Mouse (Mus musculus) heart, embryonic 12.5 days (tissue): Measurements from ENCODE around the gene Miox. TPM values are rescaled to one million over a fixed set of nuclear protein-coding genes. Genes with fewer than 3 reads are reported as not detected.

Experiments used
- ATAC-seq: fragments of 200-750 bp; cut with Nextera tagmentation; 2 replicates; pipeline ENCODE4 v1.8.0; 2017; ENCODE audit warnings: moderate TSS enrichment, moderate library complexity; ENCODE audit not compliant: insufficient number of reproducible peaks, low FRiP score
- H3K27ac ChIP-seq: fragments of 300-500 bp; sonication (generic); 2 replicates; pipeline ENCODE4 v1.5.1; 2016; ENCODE audit warnings: mild to moderate bottlenecking, moderate library complexity; ENCODE audit not compliant: poor library complexity, severe bottlenecking
- H3K27me3 ChIP-seq: fragments of 300-500 bp; sonication (generic); replicated peaks from 2 replicates; pipeline ENCODE4 v1.6.1; 2016; ENCODE audit warnings: mild to moderate bottlenecking, moderate library complexity
- H3K36me3 ChIP-seq: fragments of 300-500 bp; sonication (generic); 2 replicates; pipeline ENCODE4 v1.6.1; 2016; ENCODE audit warnings: mild to moderate bottlenecking, moderate library complexity
- H3K4me1 ChIP-seq: fragments of 300-500 bp; sonication (generic); replicated peaks from 2 replicates; pipeline ENCODE4 v1.6.1; 2016; ENCODE audit warnings: mild to moderate bottlenecking
- H3K4me2 ChIP-seq: fragments of 300-500 bp; sonication (generic); 2 replicates; pipeline ENCODE4 v1.6.1; 2016; ENCODE audit warnings: mild to moderate bottlenecking, moderate library complexity
- H3K4me3 ChIP-seq: fragments of 300-500 bp; sonication (generic); 2 replicates; pipeline ENCODE4 v1.5.1; 2016; ENCODE audit warnings: mild to moderate bottlenecking
- H3K9ac ChIP-seq: fragments of 300-500 bp; sonication (generic); 2 replicates; pipeline ENCODE4 v1.6.1; 2016; ENCODE audit warnings: mild to moderate bottlenecking, moderate library complexity
- H3K9me3 ChIP-seq: fragments of 300-500 bp; sonication (generic); replicated peaks from 2 replicates; pipeline ENCODE4 v1.6.1; 2016; ENCODE audit warnings: mild to moderate bottlenecking, moderate library complexity
- WGBS: fragments of 180-500 bp; shearing (Covaris S2); methylation state at CpG from one replicate; pipeline ENCODE4 v1.1.7; 2016; 5-methylcytosine and 5-hydroxymethylcytosine counted together
- polyA plus RNA-seq: library from polyadenylated mRNA; unstranded; fragments of >200 nt; fragmentation: Nextera tagmentation; extraction: Ambion mirVana; gene quantifications from 2 replicates; pipeline ENCODE4 v1.2.1, GENCODE M21; 2016

Miox gene
- not detected in 2 replicates for polyA plus RNA-seq

DNA sequence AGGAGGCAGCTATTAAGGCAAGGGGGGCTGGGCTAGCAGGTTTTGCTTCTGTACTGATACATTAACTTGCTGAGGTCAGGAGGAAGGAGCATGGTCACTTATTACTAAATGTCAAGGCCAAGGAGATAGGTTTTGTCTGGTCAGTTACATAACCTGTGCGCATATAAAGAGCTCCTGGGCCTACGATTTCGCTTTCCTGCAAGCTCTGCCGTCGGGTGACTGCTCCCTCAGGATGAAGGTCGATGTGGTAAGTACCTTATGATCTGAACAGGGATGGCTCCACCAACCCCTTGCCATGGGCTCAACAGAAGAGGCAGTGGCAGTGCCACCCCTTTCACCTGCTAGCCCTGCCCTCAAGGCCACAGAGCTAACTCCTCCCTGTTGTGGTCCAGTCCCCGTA, at the start of gene Miox:
Gene Miox, plus strand, starts transcription at position 128 of the 400 bp plus-strand sequence.
- ATAC-seq = no peak
- Histone ChIP-seq H3K27ac (no peak within 1 kb of the TSS), H3K9ac (no peak within 1 kb of the TSS), H3K4me1 (no peaks in the 10 kb centered on the region), H3K4me3 (no peak within 1 kb of the TSS), H3K9me3 (0 out of 2 replicates have a peak, but pooled peaks cover 3% of the 10 kb centered on the region), H3K4me2 (no peak within 1 kb of the TSS), H3K36me3 (no peaks in the 10 kb centered on the region), H3K27me3 (no peaks in the 10 kb centered on the region)
- 86% methylated on average over 7 of the region's 7 CpGs for WGBS

GRCm38 (mm10) chr15:89285004-89285403, 49.2 kb upstream of the Miox start:
- H3K27ac ChIP-seq = no peak overlapping the region
- peaks cover 91% of the 10 kb centered on the region for H3K36me3 ChIP-seq
- no peak overlapping the region for H3K9ac ChIP-seq
- no peaks in the 10 kb centered on the region for H3K27me3 ChIP-seq
- H3K4me2 ChIP-seq = no peak overlapping the region
- peaks cover 7% of the 10 kb centered on the region; the same call in 1 of the 2 replicates for H3K4me1 ChIP-seq
- H3K9me3 ChIP-seq = no peaks in the 10 kb centered on the region
- ATAC-seq = no peak
- H3K4me3 ChIP-seq = no peak overlapping the region

DNA sequence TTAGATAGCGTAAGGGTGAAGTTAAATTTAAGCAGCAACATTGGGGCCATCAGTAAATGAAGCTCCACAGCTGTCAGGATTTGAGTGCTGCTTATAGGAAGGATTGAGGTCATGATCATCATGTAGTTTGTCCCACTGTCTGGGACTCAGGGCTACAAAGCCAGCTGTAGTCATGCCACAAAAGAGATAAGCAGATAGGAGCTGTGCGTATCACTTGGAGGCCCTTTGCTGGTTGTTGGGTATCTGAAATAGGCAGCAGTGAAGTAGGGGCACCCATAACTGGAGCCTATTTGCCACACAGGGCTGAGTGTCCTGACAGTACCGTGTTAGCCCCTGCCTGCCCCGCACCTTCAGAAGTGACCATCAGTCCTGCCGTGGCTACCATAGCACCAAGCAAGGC, 48.7 kb upstream of the Miox start:
- peaks cover 91% of the 10 kb centered on the region for H3K36me3 ChIP-seq
- H3K4me2 ChIP-seq = no peak overlapping the region
- WGBS = 88% methylated on average over 5 of the region's 5 CpGs
- no peak overlapping the region for H3K27ac ChIP-seq
- H3K4me1 ChIP-seq = peaks cover 7% of the 10 kb centered on the region; the same call in 1 of the 2 replicates
- no peak overlapping the region for H3K9ac ChIP-seq
- no peaks in the 10 kb centered on the region for H3K27me3 ChIP-seq
- H3K4me3 ChIP-seq = no peak overlapping the region
- ATAC-seq = no peak; the same call in 1 of the 2 replicates
- no peaks in the 10 kb centered on the region for H3K9me3 ChIP-seq

DNA sequence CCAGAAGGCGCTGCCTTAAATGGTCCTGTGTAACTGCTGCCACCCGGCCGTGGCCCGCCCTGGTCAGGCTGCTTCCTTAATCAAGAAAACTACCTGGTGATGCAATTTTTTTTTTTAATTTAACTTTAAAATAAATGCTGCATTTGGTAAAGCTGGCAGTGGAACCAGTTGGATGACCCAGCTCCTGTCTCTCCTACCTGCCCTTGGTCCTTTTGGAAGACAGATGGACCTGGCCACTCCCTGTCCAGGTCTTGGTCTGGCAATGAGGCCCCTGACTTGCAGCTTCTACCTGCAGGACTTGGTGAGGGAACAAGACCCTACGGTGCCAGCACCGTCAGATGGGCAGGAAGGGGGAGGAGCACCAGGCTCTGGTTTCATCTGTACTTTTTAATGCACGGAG, 48.1 kb upstream of the Miox start:
- Histone ChIP-seq H3K9ac (no peak overlapping the region), H3K36me3 (peaks cover 90% of the 10 kb centered on the region)

DNA sequence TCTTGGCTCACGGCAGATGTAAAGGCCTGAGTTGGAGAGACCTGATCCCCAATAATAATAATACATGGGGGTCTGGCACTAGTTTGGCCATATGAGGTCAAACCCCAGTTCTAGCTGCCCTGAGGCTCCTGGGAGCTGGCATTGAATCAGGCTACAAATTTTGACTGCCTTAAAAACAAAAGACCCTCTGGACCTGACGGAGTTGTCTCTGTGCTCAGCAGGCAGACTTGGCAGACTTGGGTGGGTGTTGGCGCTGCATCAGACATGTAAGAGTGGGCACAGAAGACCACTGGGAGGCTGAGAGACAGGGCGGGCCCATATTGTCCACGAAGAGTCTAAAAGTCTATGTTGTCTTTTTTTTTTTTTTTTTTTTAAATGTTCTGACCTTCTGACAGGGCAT, 47.6 kb upstream of the Miox start:
- no peak overlapping the region for H3K27ac ChIP-seq
- no peak overlapping the region for H3K4me3 ChIP-seq
- no peaks in the 10 kb centered on the region for H3K27me3 ChIP-seq
- H3K9ac ChIP-seq = no peak overlapping the region
- H3K4me1 ChIP-seq = peaks cover 7% of the 10 kb centered on the region; the same call in 1 of the 2 replicates
- no peaks in the 10 kb centered on the region for H3K9me3 ChIP-seq
- no peak overlapping the region for H3K4me2 ChIP-seq
- ATAC-seq = no peak
- WGBS = 88% methylated on average over 5 of the region's 5 CpGs
- H3K36me3 ChIP-seq = peaks cover 90% of the 10 kb centered on the region

More for the DNA sequence above, 48.1 kb upstream of the Miox start:
- WGBS = 84% methylated on average over 7 of the region's 7 CpGs
- peaks cover 7% of the 10 kb centered on the region; the same call in 1 of the 2 replicates for H3K4me1 ChIP-seq
- H3K27me3 ChIP-seq = no peaks in the 10 kb centered on the region
- no peak for ATAC-seq
- H3K9me3 ChIP-seq = no peaks in the 10 kb centered on the region
- H3K4me2 ChIP-seq = no peak overlapping the region
- H3K4me3 ChIP-seq = no peak overlapping the region
- no peak overlapping the region for H3K27ac ChIP-seq

DNA sequence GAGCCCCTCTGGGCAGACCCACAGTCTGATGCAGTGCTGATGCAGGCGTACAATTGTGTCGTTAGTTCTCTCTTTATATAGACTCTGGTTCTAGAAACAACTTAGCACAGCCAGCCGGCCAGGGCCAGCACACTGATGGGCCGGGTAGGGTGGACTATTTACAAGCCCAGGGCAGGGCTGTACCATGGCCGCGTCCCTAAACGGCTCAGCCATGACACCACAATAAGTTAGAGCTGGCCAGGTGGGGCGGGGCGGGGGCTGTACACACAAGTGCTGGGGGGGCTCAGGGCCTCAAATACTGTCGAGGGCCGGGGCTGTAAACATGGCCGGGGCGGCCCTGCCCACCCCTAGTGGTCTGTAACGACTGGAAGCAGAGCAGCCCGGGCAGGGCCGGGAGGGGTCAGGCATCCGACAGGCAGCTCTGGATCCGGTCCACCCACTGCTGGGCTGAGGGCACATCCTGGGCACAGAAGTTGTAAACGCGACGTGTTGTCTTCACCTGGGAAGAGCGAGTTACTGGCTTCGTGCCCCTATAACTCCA, 45.9 kb upstream of the Miox start:
- no peak; the same call in 1 of the 2 replicates for ATAC-seq

GRCm38 (mm10) chr15:89289455-89289854, 44.7 kb upstream of the Miox start:
- Histone ChIP-seq H3K27ac (no peak overlapping the region), H3K4me1 (peaks cover 7% of the 10 kb centered on the region; the same call in 1 of the 2 replicates), H3K36me3 (peaks cover 90% of the 10 kb centered on the region), H3K9ac (no peak overlapping the region), H3K4me2 (no peak overlapping the region), H3K9me3 (no peaks in the 10 kb centered on the region), H3K4me3 (no peak overlapping the region), H3K27me3 (no peaks in the 10 kb centered on the region)
- 95% methylated on average over 11 of the region's 11 CpGs for WGBS
- no peak for ATAC-seq

More for the DNA sequence above, 45.9 kb upstream of the Miox start:
- Histone ChIP-seq H3K36me3 (peaks cover 90% of the 10 kb centered on the region), H3K9me3 (no peaks in the 10 kb centered on the region), H3K4me1 (peaks cover 7% of the 10 kb centered on the region; the same call in 1 of the 2 replicates), H3K4me2 (no peak overlapping the region), H3K9ac (no peak overlapping the region), H3K27ac (no peak overlapping the region; the same call in 1 of the 2 replicates), H3K4me3 (no peak overlapping the region), H3K27me3 (no peaks in the 10 kb centered on the region)
- 88% methylated on average over 23 of the region's 23 CpGs for WGBS

GRCm38 (mm10) chr15:89291521-89291920, 42.7 kb upstream of the Miox start:
- peaks cover 96% of the 10 kb centered on the region for H3K36me3 ChIP-seq
- no peaks in the 10 kb centered on the region for H3K27me3 ChIP-seq
- no peak overlapping the region for H3K4me2 ChIP-seq
- H3K9ac ChIP-seq = no peak overlapping the region
- WGBS = 82% methylated on average over 3 of the region's 3 CpGs
- H3K4me1 ChIP-seq = peaks cover 3% of the 10 kb centered on the region; the same call in 1 of the 2 replicates
- no peak overlapping the region for H3K27ac ChIP-seq
- ATAC-seq = no peak
- H3K4me3 ChIP-seq = no peak overlapping the region
- H3K9me3 ChIP-seq = no peaks in the 10 kb centered on the region

- H3K4me1 ChIP-seq = peaks cover 8% of the 10 kb centered on the region
- no peaks in the 10 kb centered on the region for H3K27me3 ChIP-seq
- 47% methylated on average over 2 of the region's 2 CpGs for WGBS
Observed at GRCm38 (mm10) chr15:89292795-89293194, 41.4 kb upstream of the Miox start.

DNA sequence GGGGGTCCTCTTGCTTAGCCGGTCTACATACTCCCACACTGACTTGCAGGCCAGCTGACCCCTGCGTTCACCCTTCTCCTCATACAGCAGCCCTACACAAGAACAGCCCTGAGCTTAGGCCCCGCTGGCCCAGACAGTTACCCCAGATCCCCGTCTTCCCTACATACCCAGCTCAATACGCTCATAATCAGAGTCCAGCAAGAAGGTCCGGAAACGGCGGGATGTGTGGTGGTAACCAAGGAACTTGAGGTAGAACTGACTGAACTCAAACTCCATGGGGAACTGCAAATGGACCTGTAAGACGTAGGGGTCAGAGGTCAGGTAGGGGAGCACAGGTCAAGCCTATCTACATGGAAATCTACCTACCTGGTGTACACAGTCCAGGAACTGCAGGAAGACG, 40.4 kb upstream of the Miox start:
- no peak overlapping the region for H3K4me3 ChIP-seq
- 93% methylated on average over 10 of the region's 10 CpGs for WGBS
- no peak overlapping the region for H3K4me2 ChIP-seq
- peaks cover 8% of the 10 kb centered on the region for H3K4me1 ChIP-seq
- no peak overlapping the region for H3K27ac ChIP-seq
- no peak overlapping the region for H3K9ac ChIP-seq
- H3K36me3 ChIP-seq = peaks cover 94% of the 10 kb centered on the region
- no peaks in the 10 kb centered on the region for H3K27me3 ChIP-seq
- no peaks in the 10 kb centered on the region for H3K9me3 ChIP-seq
- no peak for ATAC-seq

More at GRCm38 (mm10) chr15:89292795-89293194, 41.4 kb upstream of the Miox start:
- Histone ChIP-seq H3K36me3 (peaks cover 96% of the 10 kb centered on the region), H3K4me3 (no peak overlapping the region), H3K4me2 (no peak overlapping the region), H3K27ac (no peak overlapping the region), H3K9ac (no peak overlapping the region), H3K9me3 (no peaks in the 10 kb centered on the region)
- no peak for ATAC-seq

GRCm38 (mm10) chr15:89295580-89296165, 38.5 kb upstream of the Miox start:
- no peaks in the 10 kb centered on the region for H3K9me3 ChIP-seq
- ATAC-seq = no peak
- H3K27ac ChIP-seq = no peak overlapping the region
- H3K36me3 ChIP-seq = peaks cover 93% of the 10 kb centered on the region
- peaks cover 8% of the 10 kb centered on the region for H3K4me1 ChIP-seq
- H3K9ac ChIP-seq = no peak overlapping the region
- no peaks in the 10 kb centered on the region for H3K27me3 ChIP-seq
- WGBS = 88% methylated on average over 8 of the region's 8 CpGs
- no peak overlapping the region for H3K4me2 ChIP-seq
- no peak overlapping the region for H3K4me3 ChIP-seq
